In the genomic region with DNA sequence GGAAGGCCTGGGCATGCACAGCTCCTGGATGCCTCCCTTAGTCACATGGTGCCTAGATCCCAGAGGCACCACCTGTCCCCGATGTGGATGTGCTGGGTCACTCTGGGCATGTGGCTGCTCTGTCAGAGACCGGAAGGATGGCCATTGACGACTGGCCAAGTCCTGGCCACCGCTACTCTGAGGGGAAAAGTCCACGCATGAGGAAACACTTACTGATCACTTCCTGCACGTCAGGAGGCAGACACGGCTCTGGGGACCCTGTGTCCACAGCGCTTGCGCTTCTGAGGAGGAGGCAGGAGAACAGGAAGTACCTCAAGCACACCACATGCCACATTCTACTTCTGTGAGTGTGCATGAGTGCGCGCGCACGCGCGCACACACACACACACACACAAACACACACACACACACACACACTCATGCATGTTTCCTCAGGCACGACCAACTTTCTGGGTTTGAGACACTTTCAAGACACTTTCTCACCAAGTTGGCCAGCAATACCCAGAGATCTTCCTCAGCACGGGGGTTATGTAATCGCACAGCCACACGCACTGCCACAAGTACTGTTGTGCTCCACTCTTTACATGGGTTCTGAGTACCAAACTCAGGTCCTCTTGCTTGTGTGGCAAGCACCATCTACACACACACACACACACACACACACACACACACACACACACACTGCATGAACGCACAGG, we compare ENCODE assay signal across 7 mouse cellular contexts.
DNase-seq lines count a peak whose midpoint lies in the region; ATAC-seq and TF ChIP-seq lines count a peak whose summit lies in the region.

No protein-coding gene starts in this region.

- peak; percentile 36; the same call in 1 of the 2 replicates for ATAC-seq in heart, embryonic 11.5 days (replicated peaks; ENCODE audit: insufficient number of reproducible peaks, low FRiP score, low TSS enrichment)
- no peak for ATAC-seq in forebrain, postnatal 0 days

- no peaks in the 10 kb centered on the region for H3K9me3 ChIP-seq in heart, embryonic 11.5 days (replicated peaks; ENCODE audit: control insufficient read depth, low read length)
- no peaks in the 10 kb centered on the region for H3K9me3 ChIP-seq in forebrain, postnatal 0 days (ENCODE audit: low read length)

- no peak overlapping the region for H3K27ac ChIP-seq in heart, embryonic 11.5 days (ENCODE audit: low read depth, low read length)
- peak overlapping the region; percentile 39 for H3K27ac ChIP-seq in liver, adult 2 months (replicated peaks; ENCODE audit: insufficient read depth, low read depth, low read length)
- no peak overlapping the region for H3K27ac ChIP-seq in forebrain, postnatal 0 days (ENCODE audit: low read depth, low read length)

- H3K4me3 ChIP-seq in heart, embryonic 11.5 days (ENCODE audit: low read depth, low read length), result no peak overlapping the region
- no peak overlapping the region for H3K4me3 ChIP-seq in liver, adult 2 months (ENCODE audit: insufficient read depth, low read depth, low read length)
- H3K4me3 ChIP-seq in forebrain, postnatal 0 days (ENCODE audit: low read depth, low read length), result no peak overlapping the region

- H3K9ac ChIP-seq in heart, embryonic 11.5 days (ENCODE audit: low read depth, low read length), result 0 out of 2 replicates have a peak overlapping the region, but pooled peaks have one; percentile 0
- H3K9ac ChIP-seq in liver, adult 2 months (ENCODE audit: low read depth, low read length), result peak overlapping the region; percentile 4
- no peak overlapping the region for H3K9ac ChIP-seq in forebrain, postnatal 0 days

- peak; percentile 91 for DNase-seq in CD4-positive, CD25-positive, alpha-beta regulatory T cell, adult 2 months (ENCODE audit: low read depth, low spot score)
- peak; percentile 44 for DNase-seq in R1 (ENCODE audit: low read depth, low spot score)
- DNase-seq in liver, adult 2 months (ENCODE audit: extremely low read depth, low read depth, low spot score), result peak; percentile 75
- DNase-seq in natural killer cell, adult 2 months (ENCODE audit: low spot score in 2 of 2), result peak; percentile 91
- no peak for DNase-seq in forebrain, postnatal 0 days
- DNase-seq in right cerebral cortex, postnatal 14 days, result no peak

- H3K36me3 ChIP-seq in heart, embryonic 11.5 days (ENCODE audit: control insufficient read depth, insufficient read depth, low read length), result no peaks in the 10 kb centered on the region
- no peaks in the 10 kb centered on the region for H3K36me3 ChIP-seq in liver, adult 2 months (ENCODE audit: control insufficient read depth, insufficient read depth, low read length)
- H3K36me3 ChIP-seq in forebrain, postnatal 0 days (ENCODE audit: insufficient read depth), result no peaks in the 10 kb centered on the region

- WGBS in heart, embryonic 11.5 days (ENCODE audit: insufficient replicate concordance), result 68% methylated on average over 20 of the region's 20 CpGs
- WGBS in liver, adult 2 months, result 51% methylated on average over 20 of the region's 20 CpGs
- 79% methylated on average over 20 of the region's 20 CpGs for WGBS in forebrain, postnatal 0 days

- no peak overlapping the region; the same call in 1 of the 2 replicates for H3K4me2 ChIP-seq in heart, embryonic 11.5 days
- no peak overlapping the region for H3K4me2 ChIP-seq in forebrain, postnatal 0 days (ENCODE audit: low read depth)

- H3K4me1 ChIP-seq in heart, embryonic 11.5 days (ENCODE audit: control insufficient read depth, insufficient read depth, low read length), result peaks cover 30% of the 10 kb centered on the region
- H3K4me1 ChIP-seq in liver, adult 2 months (ENCODE audit: control insufficient read depth, insufficient read depth, low read length), result peaks cover 24% of the 10 kb centered on the region
- no peaks in the 10 kb centered on the region; the same call in 1 of the 2 replicates for H3K4me1 ChIP-seq in forebrain, postnatal 0 days (ENCODE audit: insufficient read depth)

- H3K27me3 ChIP-seq in heart, embryonic 11.5 days (ENCODE audit: control insufficient read depth, insufficient read depth, low read length), result no peaks in the 10 kb centered on the region
- H3K27me3 ChIP-seq in liver, adult 2 months (ENCODE audit: control insufficient read depth, insufficient read depth, low read length), result no peaks in the 10 kb centered on the region
- no peaks in the 10 kb centered on the region for H3K27me3 ChIP-seq in forebrain, postnatal 0 days (ENCODE audit: insufficient read depth, low read length)

- no peak for TF ChIP-seq CTCF in liver, adult 2 months (IDR thresholded peaks at IDR 0.05; ENCODE audit: low read depth, low read length)
- no peak for TF ChIP-seq CTCF in forebrain, postnatal 0 days (IDR thresholded peaks at IDR 0.05; ENCODE audit: low read depth)

- no peak for TF ChIP-seq POLR2A in liver, adult 2 months (IDR thresholded peaks at IDR 0.05; ENCODE audit: extremely low read depth, insufficient read depth, low read length)

- no peaks in the 10 kb centered on the region for H3K79me2 ChIP-seq in liver, adult 2 months (ENCODE audit: control insufficient read depth, insufficient read depth, low read length)

Comparison
In these comparisons a context has a peak if more than half of its experiments do, and no peak if none do; other contexts are left out.
1. DNase-seq: peak in CD4-positive, CD25-positive, alpha-beta regulatory T cell, adult 2 months (single experiment), R1 (single experiment), liver, adult 2 months (single experiment) and natural killer cell, adult 2 months (2 of 2); none in forebrain, postnatal 0 days (single experiment) and right cerebral cortex, postnatal 14 days (single experiment).